Mouse (Mus musculus) adrenal gland (tissue): ENCODE results near the gene Gm28043.

Source experiments
- intact Hi-C: fragments of 180-260 bp; cut with DNase I; formaldehyde crosslinking; loops from one replicate; pipeline ENCODE4 v1.15.1; 2025

The Gm28043 gene

GRCm38 (mm10) chr17:29619231-29619630 is 4.6 kb downstream of the Gm28043 start:
- intact Hi-C loops = no loop called here

DNA sequence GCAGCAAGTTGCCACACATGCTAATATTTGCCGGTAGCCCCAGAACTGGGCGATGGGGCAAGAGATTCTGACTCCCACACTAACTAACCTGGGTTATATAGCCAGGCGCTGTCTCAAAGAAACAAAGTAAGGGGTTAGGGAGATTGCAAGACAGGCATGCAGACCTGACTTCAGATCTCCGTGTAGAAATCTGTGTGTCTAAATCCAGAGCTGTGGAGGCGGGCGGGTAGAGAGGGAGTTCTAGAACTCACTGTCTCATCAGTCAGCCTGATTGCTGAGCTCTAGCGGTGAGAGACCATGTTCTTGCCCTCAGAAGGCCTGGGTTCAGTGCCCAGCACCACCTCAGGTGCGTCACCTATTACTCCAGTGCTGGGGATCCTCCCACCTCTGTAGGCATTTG is 8.8 kb downstream of the Gm28043 start:
- intact Hi-C loops = no loop called here

DNA sequence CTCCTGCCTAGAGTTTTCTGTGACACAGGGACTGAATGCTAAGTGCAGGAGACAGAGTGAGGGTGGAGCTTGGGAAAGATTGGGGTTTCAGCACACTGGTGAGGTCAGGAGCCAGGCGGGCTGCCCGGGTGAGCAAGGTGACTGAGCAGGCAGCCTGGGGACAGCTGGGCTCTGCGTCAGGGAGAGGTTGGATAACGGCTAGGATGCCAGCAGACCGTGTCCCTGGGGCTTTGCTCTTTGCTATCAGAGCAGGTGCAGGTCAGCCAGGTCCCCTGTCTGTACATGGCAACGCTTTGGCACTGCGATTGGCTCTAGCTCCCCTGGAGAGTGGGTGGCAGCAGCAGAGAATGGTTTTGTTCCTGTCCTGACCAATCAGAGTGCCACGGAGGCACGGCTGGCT is 12.6 kb downstream of the Gm28043 start:
- intact Hi-C loops = no loop called here

- intact Hi-C loops = no loop called here
Observed at GRCm38 (mm10) chr17:29628946-29629345, 14.3 kb downstream of the Gm28043 start.

DNA sequence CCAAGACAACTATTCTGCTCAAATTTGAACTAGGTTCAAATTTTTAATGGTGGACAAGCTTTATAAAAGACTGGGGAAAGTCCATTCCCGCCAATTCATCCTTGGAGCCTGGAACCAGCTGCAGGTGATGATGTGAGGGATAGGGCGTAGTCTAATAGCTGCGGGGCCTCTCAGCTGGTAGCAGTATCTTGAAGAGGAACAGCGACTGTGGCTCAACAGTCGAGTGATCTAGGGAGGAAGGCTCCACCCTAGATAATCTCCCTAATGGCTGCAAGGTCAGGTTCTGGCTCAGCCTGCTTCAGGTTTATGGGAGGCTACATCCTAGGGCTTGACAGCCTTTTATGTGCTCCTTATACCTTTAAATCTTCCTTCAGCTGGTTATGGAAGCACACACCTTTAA is 14.9 kb downstream of the Gm28043 start:
- intact Hi-C loops = no loop called here

DNA sequence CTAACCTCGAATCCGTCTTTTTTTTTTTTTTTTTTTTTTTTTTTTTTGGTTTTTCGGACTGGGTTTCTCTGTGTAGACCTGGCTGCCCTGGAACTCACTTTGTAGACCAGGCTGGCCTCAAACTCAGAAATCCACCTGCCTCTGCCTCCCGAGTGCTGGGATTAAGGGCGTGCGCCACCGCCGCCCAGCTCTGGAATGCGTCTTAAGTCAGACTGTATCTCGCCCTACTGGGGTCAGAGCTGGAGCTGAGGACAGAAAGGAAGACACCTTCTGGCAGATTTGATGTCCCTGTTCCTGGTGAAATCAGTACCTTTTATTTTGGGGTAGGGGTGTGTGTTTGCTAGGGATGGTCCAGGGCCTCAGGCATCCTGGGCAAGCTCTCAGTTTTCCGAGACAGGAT is 17.6 kb downstream of the Gm28043 start:
- intact Hi-C loops = no loop called here

DNA sequence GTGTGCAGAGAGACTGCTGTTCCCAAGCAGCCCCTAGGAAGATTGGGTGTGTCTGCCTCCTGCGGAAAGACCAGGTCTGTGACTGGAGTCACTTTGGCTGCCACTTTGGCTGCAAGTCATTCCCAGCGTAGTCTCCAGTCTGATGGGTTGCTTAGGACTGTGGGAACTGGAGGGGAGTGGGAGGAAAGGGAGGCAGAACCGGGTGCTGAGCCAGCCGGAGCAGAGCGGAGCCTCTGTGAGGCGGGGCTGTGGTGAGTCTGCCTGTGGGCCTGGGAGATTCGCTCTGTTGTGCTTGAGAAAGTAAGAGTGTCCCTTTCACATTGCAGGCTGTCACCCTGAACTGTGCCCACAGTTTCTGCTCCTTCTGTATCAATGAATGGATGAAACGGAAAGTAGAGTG is 20.8 kb downstream of the Gm28043 start:
- intact Hi-C loops = no loop called here

GRCm38 (mm10) chr17:29636118-29636517 is 21.4 kb downstream of the Gm28043 start:
- intact Hi-C loops = no loop called here

DNA sequence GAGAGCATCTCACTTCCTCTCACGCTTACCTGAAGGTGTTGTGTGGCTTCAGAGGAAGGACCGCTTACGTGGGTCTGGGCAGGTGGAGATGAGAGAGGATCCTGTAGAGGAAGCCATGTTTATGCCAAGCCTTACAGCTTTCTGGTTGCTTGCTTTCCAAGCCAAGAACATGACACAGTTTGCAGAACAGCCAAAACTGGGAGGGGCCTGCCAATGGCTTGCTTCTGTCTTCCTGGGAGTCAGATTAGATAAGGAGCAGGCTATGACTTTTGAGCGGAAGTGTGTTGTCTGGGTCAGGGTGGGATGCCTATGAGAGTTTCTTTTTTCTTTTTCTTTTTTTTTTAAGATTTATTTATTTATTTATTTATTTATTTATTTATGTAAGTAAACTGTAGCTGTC is 22.7 kb downstream of the Gm28043 start:
- intact Hi-C loops = no loop called here

GRCm38 (mm10) chr17:29637895-29638294 is 23.2 kb downstream of the Gm28043 start:
- intact Hi-C loops = no loop called here

- intact Hi-C loops = no loop called here
Observed at GRCm38 (mm10) chr17:29640971-29641370, 26.3 kb downstream of the Gm28043 start.

- intact Hi-C loops = no loop called here
Observed at GRCm38 (mm10) chr17:29642219-29642618, 27.5 kb downstream of the Gm28043 start.

GRCm38 (mm10) chr17:29658249-29658648 is 43.6 kb downstream of the Gm28043 start:
- intact Hi-C loops = no loop called here

- intact Hi-C loops = no loop called here
Observed at GRCm38 (mm10) chr17:29660076-29660761, 45.5 kb downstream of the Gm28043 start, which contains the start of gene Cmtr1. Cmtr1 (plus strand) TSS chr17:29660595.

- intact Hi-C loops = no loop called here
Observed at GRCm38 (mm10) chr17:29660762-29661391, 46.2 kb downstream of the Gm28043 start.

GRCm38 (mm10) chr17:29662145-29662544 is 47.5 kb downstream of the Gm28043 start:
- intact Hi-C loops = no loop called here

DNA sequence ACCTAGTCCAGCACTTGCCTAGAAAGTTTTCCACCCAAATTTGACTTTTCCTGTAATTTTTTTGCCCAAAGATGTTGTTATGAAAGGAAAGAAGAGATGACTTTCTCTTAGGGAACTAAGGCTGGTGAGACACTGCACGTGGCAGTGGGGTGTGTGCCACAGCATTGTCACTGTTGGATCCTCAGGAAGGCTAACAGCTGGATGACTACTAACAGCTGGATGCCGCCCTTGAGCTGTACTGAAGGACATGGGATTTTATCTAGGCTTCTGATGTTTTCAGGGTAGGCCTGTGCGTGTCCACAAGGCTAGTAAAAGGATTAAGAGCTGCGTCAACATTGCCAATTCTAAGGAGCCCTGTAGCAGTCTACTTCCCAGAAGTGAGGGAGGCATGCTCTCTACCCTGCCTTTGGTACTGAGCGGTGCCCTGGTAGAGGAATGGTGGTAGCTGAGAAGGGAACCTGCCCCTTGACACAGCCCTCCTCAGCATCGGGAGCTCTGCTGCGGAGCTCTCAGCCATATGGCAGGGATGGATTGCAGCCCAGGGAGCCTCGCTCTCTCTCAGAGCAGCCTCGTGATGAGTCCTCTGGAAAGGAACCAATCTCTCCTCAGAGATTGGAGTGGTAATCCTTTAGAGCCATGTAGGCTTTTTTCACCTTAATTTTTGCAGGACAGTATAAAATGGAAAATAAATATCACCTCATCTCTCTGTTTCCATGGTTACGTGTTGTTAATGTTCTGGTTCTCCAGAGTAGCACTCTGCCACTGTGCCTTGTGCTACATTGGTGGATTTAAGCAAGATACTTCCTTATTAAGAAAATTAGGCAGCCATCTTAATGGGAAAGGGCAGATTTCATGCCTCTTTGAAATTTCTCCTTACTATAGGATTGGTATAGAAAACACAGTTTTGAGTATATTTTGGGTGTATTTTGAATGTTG is 53.6 kb downstream of the Gm28043 start:
- intact Hi-C loops = loop anchor here (5.0 kb wide), 1 partner anchor 56 kb away; the partner anchor contains the start of genes Gm28043 and Rnf8

DNA sequence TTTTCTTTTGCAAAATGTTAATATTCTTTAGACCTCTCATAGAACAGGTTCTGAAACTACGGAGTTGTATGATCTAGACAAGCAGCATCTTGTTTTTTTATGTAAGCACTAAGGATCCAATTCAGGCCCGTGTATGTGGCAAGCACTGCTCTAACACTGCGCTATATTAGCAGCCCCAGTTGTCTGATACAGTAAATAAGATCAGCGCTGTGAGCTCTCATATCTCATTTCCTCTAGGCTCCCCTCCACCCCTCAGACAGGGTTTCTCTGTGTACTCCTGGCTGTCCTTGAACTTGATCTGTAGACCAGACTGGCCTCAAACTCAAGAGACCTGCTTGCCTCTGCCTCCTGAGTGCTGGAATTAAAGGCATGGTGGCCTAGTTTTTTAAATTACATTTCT is 54.4 kb downstream of the Gm28043 start:
- intact Hi-C loops = loop anchor here (5.0 kb wide), 1 partner anchor 57 kb away; the partner anchor contains the start of genes Gm28043 and Rnf8

DNA sequence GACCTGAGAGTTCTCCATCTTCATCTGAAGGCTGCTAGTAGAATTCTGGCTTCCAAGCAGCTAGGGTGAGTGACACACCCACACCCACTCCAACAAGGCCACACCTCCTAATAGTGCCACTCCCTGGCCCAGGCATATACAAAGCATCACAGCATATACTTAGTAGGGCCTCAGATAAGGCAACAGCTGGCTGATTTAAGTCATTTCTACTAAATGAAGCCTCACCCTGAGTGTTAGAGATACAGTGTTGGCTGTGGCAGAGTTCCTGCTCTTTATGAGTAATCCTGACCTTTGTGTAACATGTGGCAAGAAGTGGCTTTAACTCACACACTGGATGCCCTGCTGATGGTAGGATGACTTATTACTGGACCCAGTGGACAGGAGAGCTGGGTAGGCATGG is 55.3 kb downstream of the Gm28043 start:
- intact Hi-C loops = loop anchor here (5.0 kb wide), 1 partner anchor 58 kb away; the partner anchor contains the start of genes Gm28043 and Rnf8

GRCm38 (mm10) chr17:29671021-29671420 is 56.3 kb downstream of the Gm28043 start:
- intact Hi-C loops = no loop called here

DNA sequence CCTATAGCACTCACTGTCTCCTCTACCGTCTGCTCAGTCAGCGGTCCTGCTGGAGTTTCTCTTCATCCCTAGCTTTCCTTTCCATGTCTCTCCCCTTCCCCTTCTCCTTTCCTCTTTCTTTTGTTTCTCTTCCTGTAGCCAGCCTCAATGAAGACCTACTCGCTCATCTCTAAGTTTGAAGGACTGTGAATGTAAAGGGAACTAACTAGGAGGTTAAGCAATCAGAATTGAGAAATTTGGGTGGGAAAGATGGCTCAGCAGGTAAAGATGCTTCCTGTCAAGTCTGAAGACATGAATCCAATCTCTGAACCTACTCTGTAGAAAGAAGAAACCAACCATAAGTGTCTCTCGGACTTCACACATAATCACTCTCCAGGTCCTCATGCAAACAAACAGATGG is 58.6 kb downstream of the Gm28043 start:
- intact Hi-C loops = no loop called here

DNA sequence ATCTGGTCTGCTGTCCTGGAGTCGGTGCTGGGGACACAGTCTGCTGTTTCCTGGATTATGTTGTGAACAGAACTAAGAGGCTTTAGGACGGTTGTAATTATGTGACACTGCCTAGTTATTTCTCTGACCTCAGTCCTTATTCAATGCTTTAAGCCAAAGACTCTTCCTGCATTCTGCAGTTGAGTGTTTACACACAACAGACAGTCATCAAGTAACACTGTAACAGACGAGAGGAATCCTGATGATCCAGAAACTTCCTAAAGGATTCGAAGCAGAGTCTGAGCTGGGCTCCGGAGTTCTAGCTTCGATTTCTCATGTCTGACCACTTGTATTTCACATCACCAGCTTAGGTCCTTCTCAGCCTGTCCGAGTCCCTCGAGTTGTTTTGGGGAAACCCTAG is 63.9 kb downstream of the Gm28043 start:
- intact Hi-C loops = no loop called here
